In the genomic region with DNA sequence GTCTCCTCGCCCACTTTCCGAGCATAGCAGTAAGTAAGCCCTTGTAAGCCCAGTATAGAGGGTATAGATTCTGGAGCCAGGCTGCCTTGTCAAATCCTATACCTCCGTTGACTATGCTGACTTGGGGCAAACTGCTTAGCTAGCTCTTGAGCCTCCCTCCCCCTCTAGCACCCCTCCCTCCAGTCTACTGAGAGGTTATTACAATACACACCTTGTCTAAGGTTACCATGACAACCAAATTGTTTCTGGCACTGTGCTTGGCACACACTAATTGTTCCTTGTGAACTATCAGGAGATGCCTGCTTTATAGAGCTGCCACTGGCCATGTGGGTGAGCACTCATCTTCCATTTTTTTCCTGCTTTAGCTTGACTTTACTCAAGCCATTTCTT, we compare ENCODE assay signal across 10 mouse cellular contexts. TPM values are rescaled to one million over a fixed set of nuclear protein-coding genes. Genes with fewer than 3 reads are reported as not detected.
DNase-seq lines count a peak whose midpoint lies in the region; ATAC-seq lines count a peak whose summit lies in the region.
"Had no signal": no experiment of that assay in that cellular context is flagged by ENCODE, and none has a peak within 500 bp of the region (broad histone marks: within the 10 kb centered on the region; RNA-seq: fewer than 3 reads in every experiment).

No protein-coding gene starts in this region.

- ATAC-seq in kidney, embryonic 16.5 days (ENCODE audit: low FRiP score, low TSS enrichment): peak; percentile 49; the same call in 1 of the 2 replicates
- ATAC-seq in hindbrain, embryonic 13.5 days (ENCODE audit: low FRiP score): no peak
- no peak; the same call in 1 of the 2 replicates for ATAC-seq in midbrain, embryonic 14.5 days (ENCODE audit: low FRiP score, low TSS enrichment)

- DNase-seq in kidney, adult 8-10 months: no peak
- DNase-seq in ZHBTc4 (ENCODE audit: low read depth, low spot score): peak; percentile 58
- DNase-seq in midbrain, embryonic 14.5 days: no peak
- no peak for DNase-seq in right cerebral cortex, postnatal 14 days
- DNase-seq in thymus, postnatal 10 days (ENCODE audit: low spot score in 2 of 2): no peak
- no peak for DNase-seq in urinary bladder, adult 2 months (ENCODE audit: low spot score)
- DNase-seq: cerebellum, postnatal 36 days; heart, adult 18-20 months had no signal

- peaks cover 2% of the 10 kb centered on the region for H3K4me1 ChIP-seq in kidney, embryonic 16.5 days (ENCODE audit: insufficient read depth, low read length)
- peaks cover 8% of the 10 kb centered on the region for H3K4me1 ChIP-seq in hindbrain, embryonic 13.5 days (replicated peaks)
- H3K4me1 ChIP-seq in midbrain, embryonic 14.5 days (ENCODE audit: control insufficient read depth, insufficient read depth, low read length): no peaks in the 10 kb centered on the region

- H3K9me3 ChIP-seq in kidney, embryonic 16.5 days (ENCODE audit: low read length): peaks cover 2% of the 10 kb centered on the region; the same call in 1 of the 2 replicates
- H3K9me3 ChIP-seq in hindbrain, embryonic 13.5 days: no peaks in the 10 kb centered on the region
- H3K9me3 ChIP-seq in midbrain, embryonic 14.5 days (ENCODE audit: control insufficient read depth, low read length): peaks cover 5% of the 10 kb centered on the region; the same call in 1 of the 2 replicates

- H3K27me3 ChIP-seq in kidney, embryonic 16.5 days (ENCODE audit: insufficient read depth, low read length): no peaks in the 10 kb centered on the region
- H3K27me3 ChIP-seq in hindbrain, embryonic 13.5 days: no peaks in the 10 kb centered on the region
- H3K27me3 ChIP-seq in midbrain, embryonic 14.5 days (ENCODE audit: control insufficient read depth, insufficient read depth, low read length): no peaks in the 10 kb centered on the region

- no peak overlapping the region for H3K9ac ChIP-seq in kidney, embryonic 16.5 days (replicated peaks; ENCODE audit: low read length)
- H3K9ac ChIP-seq in hindbrain, embryonic 13.5 days: no peak overlapping the region
- H3K9ac ChIP-seq in midbrain, embryonic 14.5 days (replicated peaks; ENCODE audit: low read length): no peak overlapping the region

- no peak overlapping the region for H3K4me2 ChIP-seq in kidney, embryonic 16.5 days (replicated peaks; ENCODE audit: low read depth, low read length)
- no peak overlapping the region for H3K4me2 ChIP-seq in hindbrain, embryonic 13.5 days
- no peak overlapping the region for H3K4me2 ChIP-seq in midbrain, embryonic 14.5 days (ENCODE audit: low read length)

- no peak overlapping the region for H3K4me3 ChIP-seq in kidney, embryonic 16.5 days (ENCODE audit: low read length)
- H3K4me3 ChIP-seq in hindbrain, embryonic 13.5 days: no peak overlapping the region
- H3K4me3 ChIP-seq in midbrain, embryonic 14.5 days (replicated peaks; ENCODE audit: low read depth, low read length): no peak overlapping the region

- peaks cover 54% of the 10 kb centered on the region for H3K36me3 ChIP-seq in kidney, embryonic 16.5 days (ENCODE audit: insufficient read depth, low read length)
- H3K36me3 ChIP-seq in hindbrain, embryonic 13.5 days: peaks cover 59% of the 10 kb centered on the region
- H3K36me3 ChIP-seq in midbrain, embryonic 14.5 days (ENCODE audit: control insufficient read depth, insufficient read depth, low read length): peaks cover 54% of the 10 kb centered on the region

- WGBS in kidney, embryonic 16.5 days: 71% methylated on average over 3 of the region's 3 CpGs
- 73% methylated on average over 3 of the region's 3 CpGs for WGBS in hindbrain, embryonic 13.5 days
- WGBS in midbrain, embryonic 14.5 days: 67% methylated on average over 3 of the region's 3 CpGs

- no peak overlapping the region for H3K27ac ChIP-seq in kidney, embryonic 16.5 days (ENCODE audit: low read length)
- peak overlapping the region; percentile 48; the same call in 1 of the 2 replicates for H3K27ac ChIP-seq in hindbrain, embryonic 13.5 days
- 0 out of 2 replicates have a peak overlapping the region, but pooled peaks have one; percentile 41 for H3K27ac ChIP-seq in midbrain, embryonic 14.5 days (replicated peaks; ENCODE audit: low read depth, low read length)

RNA-seq across cellular contexts. Expression of a gene that starts 9.5 kb away (rescaled TPM):
- polyA plus RNA-seq in kidney, embryonic 16.5 days (2015; fragmentation: Nextera tagmentation; extraction: Ambion mirVana): 18.3 and 19.0 TPM in 2 replicates
- 14.4 and 16.9 TPM in 2 replicates for polyA plus RNA-seq in hindbrain, embryonic 13.5 days (2015; fragmentation: Nextera tagmentation; extraction: Ambion mirVana)
- 16.7 and 20.4 TPM in 2 replicates for polyA plus RNA-seq in midbrain, embryonic 14.5 days (2014; fragmentation: Nextera tagmentation; extraction: Ambion mirVana)
- 30.0 and 31.9 TPM in 2 replicates for polyA plus RNA-seq in urinary bladder, adult 2 months (2012; rRNA removed)

RNA-seq across cellular contexts. Expression of a gene that starts 12.6 kb away (rescaled TPM):
- 117 and 134 TPM in 2 replicates for polyA plus RNA-seq in kidney, embryonic 16.5 days (2015; fragmentation: Nextera tagmentation; extraction: Ambion mirVana)
- polyA plus RNA-seq in hindbrain, embryonic 13.5 days (2015; fragmentation: Nextera tagmentation; extraction: Ambion mirVana): 127 and 129 TPM in 2 replicates
- 160 and 171 TPM in 2 replicates for polyA plus RNA-seq in midbrain, embryonic 14.5 days (2014; fragmentation: Nextera tagmentation; extraction: Ambion mirVana)
- 135 and 154 TPM in 2 replicates for polyA plus RNA-seq in urinary bladder, adult 2 months (2012; rRNA removed)

RNA-seq across cellular contexts. Expression of a gene that starts 17.7 kb away (rescaled TPM):
- 0.52 and 0.82 TPM in 2 replicates for polyA plus RNA-seq in kidney, embryonic 16.5 days (2015; fragmentation: Nextera tagmentation; extraction: Ambion mirVana)
- 0.18 TPM in 1 of 2 replicates, not detected in the other for polyA plus RNA-seq in hindbrain, embryonic 13.5 days (2015; fragmentation: Nextera tagmentation; extraction: Ambion mirVana)
- not detected in 2 replicates for polyA plus RNA-seq in midbrain, embryonic 14.5 days (2014; fragmentation: Nextera tagmentation; extraction: Ambion mirVana)
- polyA plus RNA-seq in urinary bladder, adult 2 months (2012; rRNA removed): 1.7 and 2.1 TPM in 2 replicates

RNA-seq across cellular contexts. Expression of a gene that starts 33.3 kb away (rescaled TPM):
- 24.5 and 30.3 TPM in 2 replicates for polyA plus RNA-seq in kidney, embryonic 16.5 days (2015; fragmentation: Nextera tagmentation; extraction: Ambion mirVana)
- polyA plus RNA-seq in hindbrain, embryonic 13.5 days (2015; fragmentation: Nextera tagmentation; extraction: Ambion mirVana): 0.27 TPM in 2 replicates
- 0.15 and 0.18 TPM in 2 replicates for polyA plus RNA-seq in midbrain, embryonic 14.5 days (2014; fragmentation: Nextera tagmentation; extraction: Ambion mirVana)
- polyA plus RNA-seq in urinary bladder, adult 2 months (2012; rRNA removed): 4.1 and 4.9 TPM in 2 replicates

RNA-seq across cellular contexts. Expression of a gene that starts 43.1 kb away (rescaled TPM):
- polyA plus RNA-seq in kidney, embryonic 16.5 days (2015; fragmentation: Nextera tagmentation; extraction: Ambion mirVana): 7.2 and 8.6 TPM in 2 replicates
- 0.60 and 0.84 TPM in 2 replicates for polyA plus RNA-seq in hindbrain, embryonic 13.5 days (2015; fragmentation: Nextera tagmentation; extraction: Ambion mirVana)
- polyA plus RNA-seq in midbrain, embryonic 14.5 days (2014; fragmentation: Nextera tagmentation; extraction: Ambion mirVana): 0.38 and 0.91 TPM in 2 replicates
- polyA plus RNA-seq in urinary bladder, adult 2 months (2012; rRNA removed): 22.4 and 22.8 TPM in 2 replicates
